Mouse (Mus musculus) testis, adult 2 months (tissue): ENCODE results near the gene Gm26657. TPM values are rescaled to one million over a fixed set of nuclear protein-coding genes. Genes with fewer than 3 reads are reported as not detected.

ENCODE experiments used
- H3K27ac ChIP-seq: fragments of 200-500 bp; 2 replicates; pipeline ENCODE4 v1.5.1; 2012; ENCODE audit warnings: low read depth, low read length; ENCODE audit not compliant: control insufficient read depth, insufficient read depth
- H3K27me3 ChIP-seq: fragments of 200-500 bp; 2 replicates; pipeline ENCODE4 v1.6.1; 2012; ENCODE audit warnings: mild to moderate bottlenecking, low read length, moderate library complexity; ENCODE audit not compliant: control insufficient read depth, insufficient read depth
- H3K36me3 ChIP-seq: fragments of 200-500 bp; 2 replicates; pipeline ENCODE4 v1.6.1; 2012; ENCODE audit warnings: mild to moderate bottlenecking, low read length; ENCODE audit not compliant: control insufficient read depth, insufficient read depth
- H3K4me1 ChIP-seq: fragments of 200-500 bp; 2 replicates; pipeline ENCODE4 v1.6.1; 2012; ENCODE audit warnings: low read length; ENCODE audit not compliant: control insufficient read depth, insufficient read depth
- H3K4me3 ChIP-seq: fragments of 200-500 bp; 2 replicates; pipeline ENCODE4 v1.5.1; 2012; ENCODE audit warnings: low read depth, mild to moderate bottlenecking, low read length, moderate library complexity, mixed read lengths; ENCODE audit not compliant: control insufficient read depth
- CTCF ChIP-seq: fragments of 200-500 bp; IDR thresholded peaks from 2 replicates; pipeline ENCODE4 v1.5.1; 2012; ENCODE audit warnings: low read depth, mild to moderate bottlenecking, inconsistent platforms, low read length, moderate library complexity; ENCODE audit not compliant: control insufficient read depth, insufficient read depth, insufficient replicate concordance
- POLR2A ChIP-seq: fragments of 200-500 bp; IDR thresholded peaks from 2 replicates; pipeline ENCODE4 v1.6.1; 2012; ENCODE audit warnings: low read depth, mild to moderate bottlenecking, inconsistent platforms, low read length, moderate library complexity; ENCODE audit not compliant: control insufficient read depth
- polyA plus RNA-seq: library from polyadenylated mRNA; depleted of rRNA; stranded (reverse); fragments of >200 nt; gene quantifications from 2 replicates; pipeline ENCODE4 v1.2.3, GENCODE M21; 2012

Gene Gm26657
- polyA plus RNA-seq, 1 experiment, result 2.4 TPM

DNA sequence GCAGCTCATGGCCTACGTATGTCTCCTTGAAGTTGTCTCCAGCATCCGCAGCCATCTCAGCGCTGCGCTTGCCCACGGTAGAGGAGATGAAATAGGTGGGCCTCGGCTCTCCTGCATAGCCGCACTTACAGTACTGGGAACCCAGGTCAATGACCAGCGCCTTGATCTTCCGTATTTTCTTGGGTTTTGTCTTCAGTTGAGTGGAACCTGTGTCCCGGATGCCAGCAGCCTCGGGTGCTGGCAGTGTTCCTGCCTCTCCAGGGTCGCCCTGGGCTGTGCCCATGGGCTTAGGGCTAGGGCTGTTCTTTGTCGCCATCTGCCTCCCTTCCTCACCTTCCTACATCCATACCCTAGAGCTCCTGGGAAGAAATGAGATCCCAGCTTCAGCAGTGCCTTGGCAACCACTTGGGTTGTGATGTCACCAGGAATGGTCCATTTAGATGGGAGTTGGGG, 1.2 kb downstream of the Gm26657 start, which contains the start of gene Actl7b:
Gene Actl7b, minus strand, starts transcription at position 403 of the 453 bp plus-strand sequence.
- Histone ChIP-seq H3K36me3 (no peaks in the 10 kb centered on the region), H3K4me3 (peak within 1 kb of the TSS; percentile 96), H3K27ac (peak within 1 kb of the TSS; percentile 87), H3K4me1 (peaks cover 10% of the 10 kb centered on the region), H3K27me3 (no peaks in the 10 kb centered on the region)
- no peak for TF ChIP-seq CTCF
- peak; percentile 69 for TF ChIP-seq POLR2A

DNA sequence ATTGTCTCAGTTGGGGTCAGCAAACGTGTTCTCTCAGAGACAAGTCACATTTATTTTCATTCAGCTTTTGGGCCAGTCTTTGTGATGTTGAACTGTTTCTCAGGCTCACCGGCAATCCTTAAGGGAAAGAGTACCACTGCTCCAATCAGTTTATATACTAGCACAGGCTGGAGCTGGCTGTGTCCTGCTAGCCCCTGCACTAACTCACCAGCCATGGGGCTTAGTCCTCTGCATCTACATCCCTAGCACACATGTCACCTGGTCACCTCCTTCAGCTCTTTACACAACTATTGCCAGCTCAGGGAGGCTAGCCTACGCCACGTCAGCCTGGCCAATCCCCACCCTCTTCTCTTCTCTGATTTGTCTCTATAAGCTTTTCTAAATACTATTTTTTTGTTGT, 2.8 kb downstream of the Gm26657 start:
- Histone ChIP-seq H3K4me3 (peak overlapping the region; percentile 86), H3K36me3 (no peaks in the 10 kb centered on the region), H3K27ac (peak overlapping the region; percentile 38), H3K4me1 (peaks cover 10% of the 10 kb centered on the region), H3K27me3 (no peaks in the 10 kb centered on the region)
- TF ChIP-seq POLR2A (no peak), CTCF (no peak)

DNA sequence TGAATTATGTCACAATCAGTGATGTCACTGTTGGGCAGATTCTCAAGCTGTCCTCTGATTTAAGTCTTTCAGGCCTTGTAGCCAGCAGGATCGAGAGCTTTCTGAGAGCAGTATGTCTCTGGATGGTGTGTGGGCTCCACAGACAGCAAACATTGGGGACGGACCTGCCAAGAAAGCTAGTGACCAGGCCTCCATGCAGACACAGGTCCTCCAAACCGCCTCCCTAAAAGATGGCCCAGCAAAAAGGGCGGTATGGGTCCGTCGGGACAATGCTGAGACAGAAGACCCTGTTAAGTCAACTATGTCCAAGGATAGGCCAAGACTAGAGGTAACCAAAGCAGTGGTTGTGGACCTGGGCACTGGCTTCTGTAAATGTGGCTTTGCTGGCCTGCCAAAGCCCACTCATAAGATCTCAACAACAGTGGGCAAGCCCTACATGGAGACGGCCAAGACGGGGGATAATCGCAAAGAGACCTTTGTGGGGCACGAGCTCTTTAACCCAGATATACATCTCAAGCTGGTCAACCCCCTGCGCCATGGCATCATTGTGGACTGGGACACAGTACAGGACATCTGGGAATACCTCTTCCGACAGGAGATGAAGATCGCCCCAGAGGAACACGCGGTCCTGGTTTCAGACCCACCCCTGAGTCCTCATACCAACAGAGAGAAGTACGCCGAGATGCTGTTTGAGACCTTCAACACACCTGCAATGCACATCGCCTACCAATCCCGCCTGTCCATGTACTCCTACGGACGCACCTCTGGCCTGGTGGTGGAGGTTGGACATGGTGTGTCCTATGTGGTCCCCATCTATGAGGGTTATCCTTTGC, 3.7 kb downstream of the Gm26657 start, which contains the start of gene Actl7a:
Gene Actl7a, plus strand, starts transcription at position 51 of the 833 bp plus-strand sequence.
- peak within 1 kb of the TSS; percentile 68 for H3K27ac ChIP-seq
- H3K4me3 ChIP-seq, result peak within 1 kb of the TSS; percentile 96
- peaks cover 10% of the 10 kb centered on the region for H3K4me1 ChIP-seq
- H3K27me3 ChIP-seq, result no peaks in the 10 kb centered on the region
- TF ChIP-seq CTCF, result no peak
- TF ChIP-seq POLR2A, result peak; percentile 57; the same call in 1 of the 2 replicates
- H3K36me3 ChIP-seq, result no peaks in the 10 kb centered on the region; the same call in 1 of the 2 replicates

DNA sequence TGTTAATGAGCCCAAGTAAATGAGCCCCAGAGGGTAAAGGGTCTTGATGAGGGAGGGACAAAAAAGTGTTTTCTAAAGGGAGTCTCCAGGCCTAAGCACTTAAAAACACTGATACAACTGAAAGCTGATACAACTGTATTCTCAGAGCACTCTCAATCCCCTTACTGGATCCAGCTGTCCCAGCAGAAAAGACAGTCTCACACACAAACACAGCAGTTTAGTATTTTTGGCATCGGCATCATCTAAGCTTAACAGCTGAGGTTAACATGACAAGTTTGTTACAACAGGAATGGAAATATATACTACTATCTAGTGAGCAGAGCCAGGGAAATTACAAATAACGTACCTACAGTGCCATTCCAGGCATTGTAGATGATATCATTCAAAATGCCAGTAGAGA, 6.5 kb downstream of the Gm26657 start:
- Histone ChIP-seq H3K27me3 (no peaks in the 10 kb centered on the region), H3K36me3 (no peaks in the 10 kb centered on the region; the same call in 1 of the 2 replicates), H3K27ac (no peak overlapping the region), H3K4me1 (no peaks in the 10 kb centered on the region; the same call in 1 of the 2 replicates), H3K4me3 (peak overlapping the region; percentile 7; the same call in 1 of the 2 replicates)
- TF ChIP-seq CTCF (no peak), POLR2A (no peak)

DNA sequence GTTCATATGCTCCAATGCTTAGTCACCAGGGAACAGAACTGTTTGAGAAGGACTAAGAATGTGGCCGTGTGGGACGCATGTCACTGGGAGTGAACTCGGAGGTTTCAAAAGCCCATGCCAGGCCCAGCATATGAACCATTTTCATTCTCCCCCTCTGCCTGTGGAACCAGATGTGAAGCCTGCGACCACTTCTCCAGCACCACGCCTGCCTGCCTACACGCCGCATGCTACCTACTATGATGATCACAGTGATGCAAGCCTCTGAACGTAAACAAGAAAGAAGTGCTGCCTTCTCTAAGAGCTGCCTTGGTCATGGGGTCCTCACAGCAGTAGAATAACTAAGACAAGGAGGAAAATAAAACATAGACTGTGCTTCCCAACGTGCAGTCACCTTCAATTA, 7.6 kb downstream of the Gm26657 start:
- TF ChIP-seq CTCF, result no peak
- no peak for TF ChIP-seq POLR2A
- Histone ChIP-seq H3K36me3 (no peaks in the 10 kb centered on the region; the same call in 1 of the 2 replicates), H3K27ac (no peak overlapping the region), H3K4me1 (no peaks in the 10 kb centered on the region), H3K4me3 (no peak overlapping the region), H3K27me3 (no peaks in the 10 kb centered on the region)

DNA sequence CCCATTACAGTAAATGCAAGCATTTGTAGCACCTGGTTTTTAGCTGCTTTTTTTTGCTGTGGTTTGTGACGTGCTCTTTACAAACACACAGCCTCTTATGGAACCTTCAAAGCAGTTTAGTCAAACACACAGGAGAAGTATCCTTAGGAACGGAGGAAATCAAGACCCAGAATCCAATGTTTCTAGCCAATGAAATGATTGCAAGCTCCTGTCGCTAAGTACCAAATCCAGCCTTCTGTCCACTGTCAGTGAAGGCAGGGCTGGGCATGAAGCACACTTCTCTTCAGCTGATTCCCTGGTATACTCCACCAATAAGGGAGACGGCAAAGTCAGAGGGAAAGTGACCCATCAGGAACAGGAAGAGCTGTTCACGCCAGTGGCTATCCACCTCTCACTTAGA, 16.2 kb downstream of the Gm26657 start:
- no peaks in the 10 kb centered on the region for H3K4me1 ChIP-seq
- peaks cover 3% of the 10 kb centered on the region; the same call in 1 of the 2 replicates for H3K36me3 ChIP-seq
- TF ChIP-seq CTCF, result no peak
- no peak for TF ChIP-seq POLR2A
- no peak overlapping the region for H3K4me3 ChIP-seq
- H3K27me3 ChIP-seq, result no peaks in the 10 kb centered on the region
- H3K27ac ChIP-seq, result no peak overlapping the region

DNA sequence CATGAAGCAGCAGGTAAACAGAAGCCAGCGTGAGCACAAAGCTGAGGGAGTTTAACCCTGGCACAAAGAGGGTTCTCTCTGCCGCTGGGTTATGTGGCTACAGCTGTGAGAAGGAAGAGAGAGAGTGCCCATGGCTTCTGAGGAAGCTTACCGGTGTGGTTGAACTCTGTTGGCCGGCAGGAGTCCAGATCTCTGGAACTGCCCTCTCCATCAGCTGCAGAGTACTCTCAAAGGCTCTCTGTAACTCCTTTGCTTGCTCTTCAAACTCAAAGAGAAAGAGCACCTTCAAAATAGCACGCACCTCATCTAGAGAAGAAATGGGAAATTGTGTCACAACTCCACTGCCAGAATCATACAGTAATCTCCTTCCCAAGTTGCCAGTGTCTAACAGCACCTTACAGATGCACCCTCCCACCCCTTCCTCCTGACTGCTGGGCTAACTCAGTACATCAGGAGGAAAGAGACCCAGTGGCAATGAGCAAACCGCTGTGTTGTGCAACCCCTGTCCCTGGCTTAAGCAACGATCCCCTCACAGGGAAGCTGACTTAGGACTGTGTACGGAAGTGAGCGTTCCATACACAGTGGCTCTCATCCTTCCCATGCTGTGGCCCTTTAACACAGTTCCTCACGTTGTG, 17.2 kb downstream of the Gm26657 start:
- peaks cover 3% of the 10 kb centered on the region; the same call in 1 of the 2 replicates for H3K36me3 ChIP-seq
- H3K27me3 ChIP-seq, result no peaks in the 10 kb centered on the region
- H3K27ac ChIP-seq, result no peak overlapping the region
- TF ChIP-seq POLR2A (no peak), CTCF (no peak)
- H3K4me1 ChIP-seq, result no peaks in the 10 kb centered on the region
- no peak overlapping the region for H3K4me3 ChIP-seq
